Mouse (Mus musculus): ENCODE results near the gene Cdca4. TPM values are rescaled to one million over a fixed set of nuclear protein-coding genes. Genes with fewer than 3 reads are reported as not detected.

The Cdca4 gene
- total RNA-seq, 1 experiment from 2014 or later, result 18.8 TPM

- 0 out of 2 replicates have a peak, but pooled peaks have one; percentile 28 for ATAC-seq (replicated peaks; ENCODE audit: insufficient number of reproducible peaks, low FRiP score, low TSS enrichment, poor library complexity, severe bottlenecking)
Measured at GRCm38 (mm10) chr12:112774026-112774425, 55.2 kb downstream of the Cdca4 start.

GRCm38 (mm10) chr12:112773366-112773765 lies 55.9 kb downstream of the Cdca4 start:
- ATAC-seq (replicated peaks; ENCODE audit: insufficient number of reproducible peaks, low FRiP score, low TSS enrichment, poor library complexity, severe bottlenecking), result no peak

GRCm38 (mm10) chr12:112772306-112772705 lies 56.9 kb downstream of the Cdca4 start:
- ATAC-seq (replicated peaks; ENCODE audit: insufficient number of reproducible peaks, low FRiP score, low TSS enrichment, poor library complexity, severe bottlenecking), result no peak

GRCm38 (mm10) chr12:112770396-112770795 lies 58.8 kb downstream of the Cdca4 start:
- ATAC-seq (replicated peaks; ENCODE audit: insufficient number of reproducible peaks, low FRiP score, low TSS enrichment, poor library complexity, severe bottlenecking), result no peak

Other genes starting within 250 kb of the Cdca4 start
- 2.1 to 13.1 TPM (median 5.6 TPM) in 3 replicates for gene Inf2, start 240.6 kb downstream of the Cdca4 start, total RNA-seq (2017)
- 81.5 to 125 TPM (median 102 TPM) in 3 replicates for gene Adssl1, start 209.4 kb downstream of the Cdca4 start, total RNA-seq (2017)
- 73.4 to 154 TPM (median 84.8 TPM) in 3 replicates for gene Siva1, start 184.7 kb downstream of the Cdca4 start, total RNA-seq (2017)
- gene Akt1, start 154.5 kb downstream of the Cdca4 start, total RNA-seq (2017), result 151 to 190 TPM (median 176 TPM) in 3 replicates
- gene Zbtb42, start 150.6 kb downstream of the Cdca4 start, total RNA-seq (2017), result 4.3 to 8.3 TPM (median 5.6 TPM) in 3 replicates
- gene Cep170b, start 109.0 kb downstream of the Cdca4 start, total RNA-seq (2017), result 0.29 to 0.43 TPM in 2 of 3 replicates, not detected in the other
- 311 to 369 TPM (median 334 TPM) in 3 replicates for gene Pld4, start 68.8 kb downstream of the Cdca4 start, total RNA-seq (2017)
- 0.67 to 1.2 TPM in 2 of 3 replicates, not detected in the other for gene Ahnak2, start 26.8 kb downstream of the Cdca4 start, total RNA-seq (2017)
- 0.96 TPM in 1 of 3 replicates, not detected in the others for gene Clba1, start 20.5 kb downstream of the Cdca4 start, total RNA-seq (2017)
- gene Gpr132, start 38.8 kb upstream of the Cdca4 start, total RNA-seq (2017), result 61.4 to 99.5 TPM (median 74.8 TPM) in 3 replicates
- gene Jag2, start 100.4 kb upstream of the Cdca4 start, total RNA-seq (2017), result 0.11 to 3.6 TPM (median 3.4 TPM) in 3 replicates
- 6.5 to 9.3 TPM (median 7.9 TPM) in 3 replicates for gene Nudt14, start 112.7 kb upstream of the Cdca4 start, total RNA-seq (2017)
- gene Btbd6, start 147.1 kb upstream of the Cdca4 start, total RNA-seq (2017), result 2.6 to 4.7 TPM (median 3.0 TPM) in 3 replicates
- gene Brf1, start 171.3 kb upstream of the Cdca4 start, total RNA-seq (2017), result 84.1 to 109 TPM (median 105 TPM) in 3 replicates
- gene Pacs2, start 185.1 kb upstream of the Cdca4 start, total RNA-seq (2017), result 20.5 to 30.3 TPM (median 27.8 TPM) in 3 replicates
- gene Tex22, start 245.1 kb upstream of the Cdca4 start, total RNA-seq (2017), result 0.39 TPM in 1 of 3 replicates, not detected in the others

All from monocyte, adult 5-6 weeks (primary cell).